Mouse (Mus musculus) forebrain, embryonic 13.5 days (tissue): ENCODE data around the gene Hmx3. TPM values are rescaled to one million over a fixed set of nuclear protein-coding genes. Genes with fewer than 3 reads are reported as not detected.
A peak's percentile ranks its signal among the peaks of the same experiment; 100 is the strongest.

Experiments
- ATAC-seq: fragments of 200-750 bp; cut with Nextera tagmentation; 2 replicates; pipeline ENCODE4 v1.8.0; 2017
- H3K27ac ChIP-seq: fragments of 300-500 bp; sonication (generic); 2 replicates; pipeline ENCODE4 v1.5.1; 2015; ENCODE audit warnings: inconsistent platforms, mild to moderate bottlenecking, moderate library complexity
- H3K27me3 ChIP-seq: fragments of 300-500 bp; sonication (generic); 2 replicates; pipeline ENCODE4 v1.6.1; 2015; ENCODE audit warnings: mild to moderate bottlenecking, inconsistent platforms
- H3K36me3 ChIP-seq: fragments of 300-500 bp; sonication (generic); 2 replicates; pipeline ENCODE4 v1.6.1; 2015; ENCODE audit warnings: mild to moderate bottlenecking, inconsistent platforms; ENCODE audit not compliant: poor library complexity, severe bottlenecking
- H3K4me1 ChIP-seq: fragments of 300-500 bp; sonication (generic); 2 replicates; pipeline ENCODE4 v1.6.1; 2015; ENCODE audit warnings: inconsistent platforms
- H3K4me2 ChIP-seq: fragments of 300-500 bp; sonication (generic); 2 replicates; pipeline ENCODE4 v1.6.1; 2015; ENCODE audit warnings: inconsistent platforms, mild to moderate bottlenecking, moderate library complexity
- H3K4me3 ChIP-seq: fragments of 300-500 bp; sonication (generic); 2 replicates; pipeline ENCODE4 v1.5.1; 2015; ENCODE audit warnings: mild to moderate bottlenecking, inconsistent platforms
- H3K9ac ChIP-seq: fragments of 300-500 bp; sonication (generic); 2 replicates; pipeline ENCODE4 v1.6.1; 2015; ENCODE audit warnings: mild to moderate bottlenecking, inconsistent platforms
- H3K9me3 ChIP-seq: fragments of 300-500 bp; sonication (generic); replicated peaks from 2 replicates; pipeline ENCODE4 v1.6.1; 2016; ENCODE audit warnings: inconsistent platforms
- WGBS: fragments of 180-500 bp; shearing (Covaris S2); methylation state at CpG from one replicate; pipeline ENCODE4 v1.1.7; 2015; 5-methylcytosine and 5-hydroxymethylcytosine counted together
- polyA plus RNA-seq: library from polyadenylated mRNA; unstranded; fragments of >200 nt; fragmentation: Nextera tagmentation; extraction: Ambion mirVana; gene quantifications from 2 replicates; pipeline ENCODE4 v1.2.1, GENCODE M21; 2015

The Hmx3 gene
- 0.31 and 0.56 TPM in 2 replicates for polyA plus RNA-seq

GRCm38 (mm10) chr7:131542115-131542871, at the start of gene Hmx3:
Gene Hmx3, plus strand, starts transcription at chr7:131542867.
- ATAC-seq = peak; percentile 74
- Histone ChIP-seq H3K36me3 (no peaks in the 10 kb centered on the region), H3K9me3 (no peaks in the 10 kb centered on the region), H3K27me3 (peaks cover 99% of the 10 kb centered on the region), H3K27ac (no peak within 1 kb of the TSS), H3K4me1 (peaks cover 28% of the 10 kb centered on the region), H3K9ac (peak within 1 kb of the TSS; percentile 40), H3K4me3 (peak within 1 kb of the TSS; percentile 34), H3K4me2 (peak within 1 kb of the TSS; percentile 60)
- under 1% methylated on average over 65 of the region's 65 CpGs for WGBS

- Histone ChIP-seq H3K4me2 (no peak overlapping the region), H3K4me1 (no peaks in the 10 kb centered on the region), H3K36me3 (no peaks in the 10 kb centered on the region), H3K27me3 (peaks cover 2% of the 10 kb centered on the region; the same call in 1 of the 2 replicates), H3K27ac (no peak overlapping the region), H3K9me3 (no peaks in the 10 kb centered on the region), H3K4me3 (no peak overlapping the region), H3K9ac (no peak overlapping the region)
- 68% methylated on average over 2 of the region's 2 CpGs for WGBS
- ATAC-seq = no peak
Measured at GRCm38 (mm10) chr7:131503739-131504138, 38.9 kb upstream of the Hmx3 start.

- peak; percentile 68; the same call in 1 of the 2 replicates for ATAC-seq
- Histone ChIP-seq H3K9ac (no peak overlapping the region), H3K4me1 (peaks cover 28% of the 10 kb centered on the region), H3K4me3 (no peak overlapping the region), H3K4me2 (no peak overlapping the region), H3K27me3 (peaks cover 98% of the 10 kb centered on the region), H3K36me3 (no peaks in the 10 kb centered on the region), H3K27ac (no peak overlapping the region), H3K9me3 (no peaks in the 10 kb centered on the region)
- WGBS = under 1% methylated on average over 7 of the region's 7 CpGs
Measured at GRCm38 (mm10) chr7:131539979-131540378, 2.7 kb upstream of the Hmx3 start.

GRCm38 (mm10) chr7:131541184-131542114, 1.2 kb upstream of the Hmx3 start:
- WGBS = under 1% methylated on average over 41 of the region's 41 CpGs
- Histone ChIP-seq H3K9ac (no peak overlapping the region), H3K4me1 (peaks cover 28% of the 10 kb centered on the region), H3K4me2 (peak overlapping the region; percentile 60), H3K27me3 (peaks cover 99% of the 10 kb centered on the region), H3K36me3 (no peaks in the 10 kb centered on the region), H3K9me3 (no peaks in the 10 kb centered on the region), H3K4me3 (peak overlapping the region; percentile 34), H3K27ac (no peak overlapping the region)
- ATAC-seq = no peak

GRCm38 (mm10) chr7:131542872-131543622, 380 bp downstream of the Hmx3 start:
- no peak for ATAC-seq
- H3K36me3 ChIP-seq = no peaks in the 10 kb centered on the region
- H3K9me3 ChIP-seq = no peaks in the 10 kb centered on the region
- H3K27ac ChIP-seq = no peak overlapping the region
- H3K4me3 ChIP-seq = peak overlapping the region; percentile 34
- H3K4me2 ChIP-seq = peak overlapping the region; percentile 60
- peak overlapping the region; percentile 40; the same call in 1 of the 2 replicates for H3K9ac ChIP-seq
- H3K27me3 ChIP-seq = peaks cover 99% of the 10 kb centered on the region
- peaks cover 28% of the 10 kb centered on the region for H3K4me1 ChIP-seq
- WGBS = under 1% methylated on average over 64 of the region's 71 CpGs

GRCm38 (mm10) chr7:131543623-131544481, 1.2 kb downstream of the Hmx3 start:
- H3K4me1 ChIP-seq = peaks cover 28% of the 10 kb centered on the region
- no peak for ATAC-seq
- H3K4me3 ChIP-seq = peak overlapping the region; percentile 34
- H3K9me3 ChIP-seq = no peaks in the 10 kb centered on the region
- H3K4me2 ChIP-seq = peak overlapping the region; percentile 60
- H3K9ac ChIP-seq = no peak overlapping the region
- WGBS = under 1% methylated on average over 74 of the region's 75 CpGs
- peaks cover 99% of the 10 kb centered on the region for H3K27me3 ChIP-seq
- H3K36me3 ChIP-seq = no peaks in the 10 kb centered on the region
- no peak overlapping the region for H3K27ac ChIP-seq

GRCm38 (mm10) chr7:131544871-131545270, 2.2 kb downstream of the Hmx3 start:
- H3K27ac ChIP-seq = no peak overlapping the region
- H3K4me2 ChIP-seq = no peak overlapping the region
- under 1% methylated on average over 5 of the region's 5 CpGs for WGBS
- H3K36me3 ChIP-seq = no peaks in the 10 kb centered on the region
- H3K9me3 ChIP-seq = no peaks in the 10 kb centered on the region
- peaks cover 28% of the 10 kb centered on the region for H3K4me1 ChIP-seq
- H3K27me3 ChIP-seq = peaks cover 99% of the 10 kb centered on the region
- H3K4me3 ChIP-seq = peak overlapping the region; percentile 34; the same call in 1 of the 2 replicates
- ATAC-seq = no peak
- no peak overlapping the region for H3K9ac ChIP-seq

- peaks cover 28% of the 10 kb centered on the region for H3K4me1 ChIP-seq
- no peaks in the 10 kb centered on the region for H3K9me3 ChIP-seq
- H3K4me3 ChIP-seq = no peak overlapping the region
- H3K36me3 ChIP-seq = no peaks in the 10 kb centered on the region
- H3K9ac ChIP-seq = no peak overlapping the region
- H3K27ac ChIP-seq = no peak overlapping the region
- no peak for ATAC-seq
- H3K4me2 ChIP-seq = no peak overlapping the region
- WGBS = 1% methylated on average over 13 of the region's 13 CpGs
- H3K27me3 ChIP-seq = peaks cover 99% of the 10 kb centered on the region
Measured at GRCm38 (mm10) chr7:131545701-131546385, 3.2 kb downstream of the Hmx3 start.

GRCm38 (mm10) chr7:131546423-131546822, 3.8 kb downstream of the Hmx3 start:
- Histone ChIP-seq H3K27ac (no peak overlapping the region), H3K4me1 (peaks cover 28% of the 10 kb centered on the region), H3K9me3 (no peaks in the 10 kb centered on the region), H3K9ac (no peak overlapping the region), H3K4me2 (no peak overlapping the region), H3K4me3 (no peak overlapping the region), H3K36me3 (no peaks in the 10 kb centered on the region), H3K27me3 (peaks cover 99% of the 10 kb centered on the region)
- no peak for ATAC-seq
- 0% methylated on average over 2 of the region's 2 CpGs for WGBS

- Histone ChIP-seq H3K27me3 (peaks cover 99% of the 10 kb centered on the region), H3K36me3 (no peaks in the 10 kb centered on the region), H3K4me1 (peaks cover 21% of the 10 kb centered on the region), H3K9ac (no peak overlapping the region), H3K27ac (no peak overlapping the region), H3K4me2 (no peak overlapping the region), H3K9me3 (no peaks in the 10 kb centered on the region), H3K4me3 (no peak overlapping the region)
- ATAC-seq = no peak
- 5% methylated on average over 5 of the region's 5 CpGs for WGBS
Measured at GRCm38 (mm10) chr7:131547481-131547880, 4.8 kb downstream of the Hmx3 start.
